Mouse (Mus musculus) cerebellum, adult 2 months (tissue): ENCODE results near the gene Efr3b.

ENCODE experiments used
- CTCF ChIP-seq: fragments of 200-500 bp; IDR thresholded peaks from 2 replicates; pipeline ENCODE4 v1.5.1; 2011; ENCODE audit warnings: low read depth, mild to moderate bottlenecking, control low read depth, low read length, moderate library complexity, borderline replicate concordance; ENCODE audit not compliant: insufficient read depth
- POLR2A ChIP-seq: fragments of 200-500 bp; IDR thresholded peaks from 2 replicates; pipeline ENCODE4 v1.6.1; 2011; ENCODE audit warnings: low read length, control low read depth, borderline replicate concordance; ENCODE audit not compliant: insufficient read depth

DNA sequence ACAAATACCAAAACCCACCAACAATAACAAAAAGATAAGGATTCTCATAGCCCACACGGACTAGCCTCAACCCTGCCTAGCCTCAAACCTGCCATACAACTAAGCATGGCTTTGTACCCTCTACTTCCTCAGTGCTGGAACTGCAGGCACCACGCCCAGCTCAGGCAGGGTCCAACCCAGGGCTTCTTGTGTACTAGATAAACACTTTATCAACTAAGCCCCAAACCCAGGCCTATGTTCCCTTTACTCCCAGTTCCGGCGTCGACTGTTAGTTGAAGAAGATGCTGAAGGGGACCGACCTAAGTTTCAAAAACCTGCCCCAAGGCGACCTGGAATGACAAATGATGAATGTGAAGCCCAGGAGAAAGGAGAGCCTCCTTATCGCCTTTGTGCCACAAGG lies 27.2 kb upstream of the Efr3b start:
- no peak for TF ChIP-seq CTCF
- TF ChIP-seq POLR2A, result no peak
